Mouse (Mus musculus) ES-Bruce4 (cell line): Measurements from ENCODE around the gene Hoxd4.
A peak's percentile ranks its signal among the peaks of the same experiment; 100 is the strongest.

Experiments used
- CTCF ChIP-seq: IDR thresholded peaks from one replicate; pipeline ENCODE4 v1.8.1; 2011; ENCODE audit warnings: low read depth, low read length
- EP300 ChIP-seq: IDR thresholded peaks from 2 replicates; pipeline ENCODE4 v1.6.1; 2011; ENCODE audit warnings: low read depth, low read length; ENCODE audit not compliant: insufficient read depth

- TF ChIP-seq EP300 (no peak), CTCF (peak; percentile 74)
These were observed 48.3 kb upstream of the Hoxd4 start for GRCm38 (mm10) chr2:74663291-74663925.
